Mouse (Mus musculus) heart, postnatal 0 days (tissue): ENCODE data around the gene Siah2. TPM values are rescaled to one million over a fixed set of nuclear protein-coding genes. Genes with fewer than 3 reads are reported as not detected.

Experiments used
- ATAC-seq: fragments of 200-750 bp; cut with Nextera tagmentation; 2 replicates; pipeline ENCODE4 v1.8.0; 2017; ENCODE audit warnings: low read depth, moderate number of reproducible peaks, moderate library complexity; ENCODE audit not compliant: insufficient read depth
- DNase-seq: peaks from one replicate; pipeline ENCODE4 v3.0.0-alpha.2; 2016; ENCODE audit warnings: low spot score
- H3K27ac ChIP-seq: fragments of 300-500 bp; sonication (generic); 2 replicates; pipeline ENCODE4 v1.5.1; 2014; ENCODE audit warnings: low read depth, mild to moderate bottlenecking
- H3K27me3 ChIP-seq: fragments of 300-500 bp; sonication (generic); 2 replicates; pipeline ENCODE4 v1.6.1; 2014; ENCODE audit warnings: low read length, mixed read lengths; ENCODE audit not compliant: control insufficient read depth, insufficient read depth
- H3K36me3 ChIP-seq: fragments of 300-500 bp; sonication (generic); replicated peaks from 2 replicates; pipeline ENCODE4 v1.6.1; 2014; ENCODE audit warnings: low read length, mixed read lengths; ENCODE audit not compliant: control insufficient read depth, insufficient read depth
- H3K4me1 ChIP-seq: fragments of 300-500 bp; sonication (generic); 2 replicates; pipeline ENCODE4 v1.6.1; 2014; ENCODE audit warnings: antibody characterized with exemption; ENCODE audit not compliant: control insufficient read depth, insufficient read depth
- H3K4me2 ChIP-seq: fragments of 300-500 bp; sonication (generic); 2 replicates; pipeline ENCODE4 v1.6.1; 2014; ENCODE audit warnings: low read depth, mild to moderate bottlenecking, low read length, moderate library complexity
- H3K4me3 ChIP-seq: fragments of 300-500 bp; sonication (generic); 2 replicates; pipeline ENCODE4 v1.5.1; 2014; ENCODE audit warnings: low read depth, low read length
- H3K9ac ChIP-seq: fragments of 300-500 bp; sonication (generic); replicated peaks from 2 replicates; pipeline ENCODE4 v1.6.1; 2014; ENCODE audit warnings: low read depth, low read length, mixed read lengths
- H3K9me3 ChIP-seq: fragments of 300-500 bp; sonication (generic); replicated peaks from 2 replicates; pipeline ENCODE4 v1.6.1; 2016; ENCODE audit warnings: low read length; ENCODE audit not compliant: control insufficient read depth
- CTCF ChIP-seq: IDR thresholded peaks from 2 replicates; pipeline ENCODE4 v1.5.1; 2016; ENCODE audit warnings: antibody characterized with exemption, control low read depth, low read depth
- EP300 ChIP-seq: IDR thresholded peaks from 2 replicates; pipeline ENCODE4 v1.6.1; 2016; ENCODE audit warnings: antibody characterized with exemption, low read depth
- WGBS: fragments of 180-500 bp; shearing (Covaris S2); extraction: QIAGEN DNeasy Blood & Tissue Kit; methylation state at CpG from one replicate; pipeline ENCODE4 v1.1.7; 2014; 5-methylcytosine and 5-hydroxymethylcytosine counted together
- polyA plus RNA-seq: library from polyadenylated mRNA; unstranded; fragments of >200 nt; fragmentation: Nextera tagmentation; extraction: Ambion mirVana; gene quantifications from 2 replicates; pipeline ENCODE4 v1.2.1, GENCODE M21; 2015
- total RNA-seq: library from RNA; depleted of rRNA; stranded (reverse); fragments of >200 nt; gene quantifications from 2 replicates; pipeline ENCODE4 v1.2.3, GENCODE M21; 2014; ENCODE audit warnings: low replicate concordance

Siah2 gene
- total and polyA plus RNA-seq, 2 experiments from 2014 or later: 5.1 to 14.5 TPM

- H3K4me3 ChIP-seq: no peak overlapping the region
- TF ChIP-seq EP300 (no peak), CTCF (no peak)
- H3K9me3 ChIP-seq: 0 out of 2 replicates have a peak, but pooled peaks cover 5% of the 10 kb centered on the region
- no peaks in the 10 kb centered on the region for H3K4me1 ChIP-seq
- no peak overlapping the region for H3K9ac ChIP-seq
- no peak overlapping the region for H3K27ac ChIP-seq
- ATAC-seq (no peak), DNase-seq (no peak)
- H3K36me3 ChIP-seq: no peaks in the 10 kb centered on the region
- WGBS: 76% methylated on average over 9 of the region's 9 CpGs
- H3K27me3 ChIP-seq: no peaks in the 10 kb centered on the region
- H3K4me2 ChIP-seq: no peak overlapping the region
These were observed 27.4 kb upstream of the Siah2 start for GRCm38 (mm10) chr3:58719461-58720230.

GRCm38 (mm10) chr3:58716705-58717104 is 24.5 kb upstream of the Siah2 start:
- H3K27me3 ChIP-seq: no peaks in the 10 kb centered on the region
- no peak overlapping the region for H3K4me2 ChIP-seq
- DNase-seq: no peak
- H3K4me1 ChIP-seq: no peaks in the 10 kb centered on the region
- 0 out of 2 replicates have a peak, but pooled peaks cover 13% of the 10 kb centered on the region for H3K9me3 ChIP-seq
- no peak overlapping the region for H3K4me3 ChIP-seq
- TF ChIP-seq CTCF (no peak), EP300 (no peak)
- H3K9ac ChIP-seq: no peak overlapping the region
- H3K36me3 ChIP-seq: no peaks in the 10 kb centered on the region
- WGBS: 65% methylated on average over 2 of the region's 2 CpGs
- ATAC-seq: no peak
- no peak overlapping the region for H3K27ac ChIP-seq

DNA sequence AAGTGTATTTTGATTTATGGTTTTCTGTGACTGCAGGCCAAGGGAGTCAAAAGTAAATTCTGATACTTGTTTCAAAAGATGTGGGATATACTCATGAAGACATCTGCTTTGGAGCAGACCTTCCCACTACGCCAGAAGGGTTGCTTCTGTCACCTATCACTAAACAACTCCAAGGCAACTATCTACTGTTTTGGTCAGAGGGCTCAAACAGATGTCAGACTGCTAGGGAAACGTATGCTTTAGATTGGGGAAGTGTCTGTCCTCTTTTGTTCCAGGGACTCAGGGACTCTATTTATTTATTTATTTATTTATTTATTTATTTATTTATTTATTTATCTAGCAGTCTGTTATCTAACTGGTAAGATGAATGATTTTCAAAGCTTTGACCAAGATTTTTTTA is 22.6 kb upstream of the Siah2 start:
- H3K4me1 ChIP-seq: no peaks in the 10 kb centered on the region
- DNase-seq (no peak), ATAC-seq (0 out of 2 replicates have a peak, but pooled peaks have one; percentile 36)
- H3K4me2 ChIP-seq: no peak overlapping the region
- TF ChIP-seq CTCF (no peak), EP300 (no peak)
- H3K27ac ChIP-seq: no peak overlapping the region
- H3K9me3 ChIP-seq: 0 out of 2 replicates have a peak, but pooled peaks cover 13% of the 10 kb centered on the region
- H3K4me3 ChIP-seq: no peak overlapping the region
- H3K9ac ChIP-seq: no peak overlapping the region
- H3K27me3 ChIP-seq: no peaks in the 10 kb centered on the region
- no peaks in the 10 kb centered on the region for H3K36me3 ChIP-seq
- 32% methylated on average over 2 of the region's 2 CpGs for WGBS

- H3K27me3 ChIP-seq: no peaks in the 10 kb centered on the region
- no peak overlapping the region for H3K27ac ChIP-seq
- no peaks in the 10 kb centered on the region for H3K4me1 ChIP-seq
- H3K9me3 ChIP-seq: 0 out of 2 replicates have a peak, but pooled peaks cover 13% of the 10 kb centered on the region
- no peak for DNase-seq
- H3K4me3 ChIP-seq: no peak overlapping the region
- H3K9ac ChIP-seq: no peak overlapping the region
- WGBS: 24% methylated on average over 2 of the region's 2 CpGs
- TF ChIP-seq EP300 (no peak), CTCF (no peak)
- H3K36me3 ChIP-seq: no peaks in the 10 kb centered on the region
- ATAC-seq: no peak
- H3K4me2 ChIP-seq: no peak overlapping the region
These were observed 21.8 kb upstream of the Siah2 start for GRCm38 (mm10) chr3:58714034-58714433.

GRCm38 (mm10) chr3:58713191-58713590 is 21.0 kb upstream of the Siah2 start:
- Histone ChIP-seq H3K4me3 (no peak overlapping the region), H3K9me3 (0 out of 2 replicates have a peak, but pooled peaks cover 13% of the 10 kb centered on the region), H3K36me3 (no peaks in the 10 kb centered on the region), H3K4me1 (no peaks in the 10 kb centered on the region), H3K27me3 (no peaks in the 10 kb centered on the region), H3K4me2 (no peak overlapping the region), H3K27ac (no peak overlapping the region), H3K9ac (no peak overlapping the region)
- DNase-seq: no peak
- WGBS: 90% methylated on average over 4 of the region's 4 CpGs
- ATAC-seq: no peak
- TF ChIP-seq EP300 (no peak), CTCF (no peak)
